Mouse (Mus musculus) liver, embryonic 13.5 days (tissue): ENCODE data around the gene Srm. TPM values are rescaled to one million over a fixed set of nuclear protein-coding genes. Genes with fewer than 3 reads are reported as not detected.
A peak's percentile ranks its signal among the peaks of the same experiment; 100 is the strongest.

ENCODE experiments used
- ATAC-seq: fragments of 200-750 bp; cut with Nextera tagmentation; 2 replicates; pipeline ENCODE4 v1.8.0; 2017; ENCODE audit warnings: low read depth, mild to moderate bottlenecking, moderate number of reproducible peaks, moderate library complexity
- DNase-seq: peaks from one replicate; pipeline ENCODE4 v3.0.0; 2022
- H3K27ac ChIP-seq: fragments of 300-500 bp; sonication (generic); 2 replicates; pipeline ENCODE4 v1.5.1; 2015; ENCODE audit warnings: moderate library complexity, mild to moderate bottlenecking, inconsistent platforms
- H3K27me3 ChIP-seq: fragments of 300-500 bp; sonication (generic); 2 replicates; pipeline ENCODE4 v1.6.1; 2015; ENCODE audit warnings: mild to moderate bottlenecking, inconsistent platforms
- H3K36me3 ChIP-seq: fragments of 300-500 bp; sonication (generic); 2 replicates; pipeline ENCODE4 v1.6.1; 2015; ENCODE audit warnings: mild to moderate bottlenecking, inconsistent platforms
- H3K4me1 ChIP-seq: fragments of 300-500 bp; sonication (generic); replicated peaks from 2 replicates; pipeline ENCODE4 v1.6.1; 2015; ENCODE audit warnings: inconsistent platforms
- H3K4me2 ChIP-seq: fragments of 300-500 bp; sonication (generic); 2 replicates; pipeline ENCODE4 v1.6.1; 2015; ENCODE audit warnings: inconsistent platforms, mild to moderate bottlenecking, moderate library complexity
- H3K4me3 ChIP-seq: fragments of 300-500 bp; sonication (generic); replicated peaks from 2 replicates; pipeline ENCODE4 v1.5.1; 2015; ENCODE audit warnings: mild to moderate bottlenecking, inconsistent platforms
- H3K9ac ChIP-seq: fragments of 300-500 bp; sonication (generic); 2 replicates; pipeline ENCODE4 v1.6.1; 2015; ENCODE audit warnings: mild to moderate bottlenecking, inconsistent platforms
- H3K9me3 ChIP-seq: fragments of 300-500 bp; sonication (generic); replicated peaks from 2 replicates; pipeline ENCODE4 v1.6.1; 2016; ENCODE audit warnings: inconsistent platforms
- WGBS: fragments of 180-500 bp; shearing (Covaris S2); methylation state at CpG from one replicate; pipeline ENCODE4 v1.1.7; 2015; ENCODE audit not compliant: insufficient replicate concordance; 5-methylcytosine and 5-hydroxymethylcytosine counted together
- polyA plus RNA-seq: library from polyadenylated mRNA; unstranded; fragments of >200 nt; fragmentation: Nextera tagmentation; extraction: Ambion mirVana; gene quantifications from 2 replicates; pipeline ENCODE4 v1.2.1, GENCODE M21; 2015

Gene Srm
- polyA plus RNA-seq, 1 experiment from 2014 or later = 259 TPM

DNA sequence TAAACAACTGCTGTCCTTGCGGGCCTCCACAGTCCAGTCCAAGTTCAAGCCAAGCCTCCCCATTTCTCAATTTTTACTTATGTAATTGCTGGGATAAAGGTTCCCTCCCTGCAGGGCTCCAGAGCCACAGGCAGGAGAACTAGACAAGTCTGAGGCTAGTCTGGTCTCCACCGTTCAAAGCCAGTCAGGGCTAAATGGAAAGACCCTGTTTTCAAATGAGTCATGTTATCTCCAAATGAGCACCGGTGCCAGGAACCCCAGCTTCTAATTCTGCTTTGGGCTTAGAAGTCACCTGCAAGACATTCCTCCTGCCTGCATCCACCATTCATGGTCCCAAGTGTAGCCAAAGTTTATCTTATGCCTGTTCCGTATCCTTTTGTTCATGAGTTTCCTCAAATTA lies 10.6 kb downstream of the Srm start:
- DNase-seq = no peak
- 41% methylated on average over 4 of the region's 4 CpGs for WGBS
- H3K36me3 ChIP-seq = peaks cover 27% of the 10 kb centered on the region
- H3K4me3 ChIP-seq = no peak overlapping the region
- ATAC-seq = no peak
- no peaks in the 10 kb centered on the region for H3K27me3 ChIP-seq
- no peak overlapping the region for H3K4me2 ChIP-seq
- peaks cover 6% of the 10 kb centered on the region for H3K9me3 ChIP-seq
- H3K9ac ChIP-seq = no peak overlapping the region
- peaks cover 32% of the 10 kb centered on the region for H3K4me1 ChIP-seq
- no peak overlapping the region; the same call in 1 of the 2 replicates for H3K27ac ChIP-seq

- peaks cover 4% of the 10 kb centered on the region for H3K9me3 ChIP-seq
- 0 out of 2 replicates have a peak within 1 kb of the TSS, but pooled peaks have one; percentile 17 for H3K9ac ChIP-seq
- WGBS = 66% methylated on average over 14 of the region's 14 CpGs
- ATAC-seq (peak; percentile 22; the same call in 1 of the 2 replicates), DNase-seq (no peak)
- H3K4me3 ChIP-seq = peak within 1 kb of the TSS; percentile 19
- peaks cover 32% of the 10 kb centered on the region for H3K4me1 ChIP-seq
- no peaks in the 10 kb centered on the region for H3K27me3 ChIP-seq
- no peak within 1 kb of the TSS; the same call in 1 of the 2 replicates for H3K27ac ChIP-seq
- peak within 1 kb of the TSS; percentile 37 for H3K4me2 ChIP-seq
- H3K36me3 ChIP-seq = peaks cover 21% of the 10 kb centered on the region
These were observed 11.2 kb downstream of the Srm start, which contains the start of gene Masp2 for GRCm38 (mm10) chr4:148602357-148603120. Gene Masp2, plus strand, starts transcription at chr4:148602554.

- no peak for ATAC-seq
- Histone ChIP-seq H3K9ac (no peak overlapping the region), H3K4me2 (peak overlapping the region; percentile 37), H3K4me3 (no peak overlapping the region), H3K4me1 (peaks cover 32% of the 10 kb centered on the region), H3K27me3 (no peaks in the 10 kb centered on the region), H3K27ac (no peak overlapping the region), H3K9me3 (no peaks in the 10 kb centered on the region; the same call in 1 of the 2 replicates), H3K36me3 (peaks cover 10% of the 10 kb centered on the region)
- WGBS = 68% methylated on average over 10 of the region's 10 CpGs
- no peak for DNase-seq
These were observed 12.3 kb downstream of the Srm start for GRCm38 (mm10) chr4:148603376-148604139.

GRCm38 (mm10) chr4:148604141-148604540 lies 12.8 kb downstream of the Srm start:
- H3K9ac ChIP-seq = no peak overlapping the region
- no peak overlapping the region for H3K4me3 ChIP-seq
- peak overlapping the region; percentile 37; the same call in 1 of the 2 replicates for H3K4me2 ChIP-seq
- WGBS = 70% methylated on average over 7 of the region's 7 CpGs
- no peak for DNase-seq
- no peak overlapping the region for H3K27ac ChIP-seq
- H3K36me3 ChIP-seq = peaks cover 5% of the 10 kb centered on the region
- peaks cover 32% of the 10 kb centered on the region for H3K4me1 ChIP-seq
- H3K27me3 ChIP-seq = no peaks in the 10 kb centered on the region
- H3K9me3 ChIP-seq = no peaks in the 10 kb centered on the region; the same call in 1 of the 2 replicates
- no peak for ATAC-seq

GRCm38 (mm10) chr4:148604541-148605165 lies 13.3 kb downstream of the Srm start:
- no peaks in the 10 kb centered on the region for H3K27me3 ChIP-seq
- peaks cover under 1% of the 10 kb centered on the region; the same call in 1 of the 2 replicates for H3K36me3 ChIP-seq
- H3K4me3 ChIP-seq = no peak overlapping the region
- WGBS = 71% methylated on average over 3 of the region's 3 CpGs
- peaks cover 32% of the 10 kb centered on the region for H3K4me1 ChIP-seq
- ATAC-seq (peak; percentile 51; the same call in 1 of the 2 replicates), DNase-seq (peak; percentile 60)
- H3K9me3 ChIP-seq = no peaks in the 10 kb centered on the region
- H3K4me2 ChIP-seq = no peak overlapping the region
- H3K27ac ChIP-seq = no peak overlapping the region
- no peak overlapping the region for H3K9ac ChIP-seq

GRCm38 (mm10) chr4:148607758-148608157 lies 16.5 kb downstream of the Srm start:
- ATAC-seq (0 out of 2 replicates have a peak, but pooled peaks have one; percentile 29), DNase-seq (peak; percentile 59)
- Histone ChIP-seq H3K9ac (no peak overlapping the region), H3K27me3 (no peaks in the 10 kb centered on the region), H3K27ac (no peak overlapping the region), H3K9me3 (no peaks in the 10 kb centered on the region), H3K4me1 (peaks cover 11% of the 10 kb centered on the region), H3K36me3 (peaks cover 13% of the 10 kb centered on the region), H3K4me2 (no peak overlapping the region), H3K4me3 (no peak overlapping the region)
- 16% methylated on average over 5 of the region's 5 CpGs for WGBS

GRCm38 (mm10) chr4:148609805-148610204 lies 18.5 kb downstream of the Srm start:
- ATAC-seq (no peak), DNase-seq (no peak)
- 74% methylated on average over 5 of the region's 5 CpGs for WGBS
- no peak overlapping the region for H3K4me3 ChIP-seq
- H3K9me3 ChIP-seq = no peaks in the 10 kb centered on the region
- H3K4me1 ChIP-seq = 0 out of 2 replicates have a peak, but pooled peaks cover 7% of the 10 kb centered on the region
- H3K27ac ChIP-seq = no peak overlapping the region
- H3K27me3 ChIP-seq = no peaks in the 10 kb centered on the region
- H3K36me3 ChIP-seq = peaks cover 31% of the 10 kb centered on the region
- no peak overlapping the region for H3K4me2 ChIP-seq
- no peak overlapping the region for H3K9ac ChIP-seq

DNA sequence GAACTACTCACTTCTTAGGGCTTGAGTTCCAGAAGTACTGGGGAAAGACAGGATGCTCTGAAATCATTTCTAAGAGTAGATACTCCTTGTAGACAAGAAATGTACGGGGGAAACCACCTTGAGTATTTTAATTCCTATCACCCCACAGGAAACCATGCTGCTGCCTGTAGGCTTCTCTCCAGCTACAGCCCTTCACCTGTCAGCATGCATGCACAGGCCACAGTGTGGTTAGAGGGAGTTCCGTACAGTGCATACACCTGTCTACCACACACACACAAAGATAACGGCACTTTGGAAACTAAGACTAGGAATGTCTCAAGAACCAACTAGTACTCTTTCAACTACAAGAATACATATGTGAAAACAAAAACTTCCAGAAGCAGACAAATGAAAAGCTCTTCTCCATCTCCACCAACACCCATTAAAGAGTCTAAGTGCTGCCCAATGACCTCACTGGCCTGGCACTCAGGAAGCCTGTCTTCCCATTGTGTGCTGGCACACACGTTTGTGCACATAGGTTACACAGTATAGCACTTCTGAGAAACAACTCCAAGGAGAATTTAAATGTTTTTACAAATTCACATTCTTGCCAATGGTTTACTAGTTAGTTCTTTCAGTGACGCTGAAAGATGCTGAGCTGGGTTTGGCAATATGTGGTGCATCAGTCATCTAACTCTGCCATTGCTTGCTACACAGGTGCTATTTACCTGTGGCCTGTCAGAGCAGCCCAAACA lies 19.5 kb downstream of the Srm start:
- 64% methylated on average over 5 of the region's 5 CpGs for WGBS
- Histone ChIP-seq H3K4me2 (no peak overlapping the region), H3K9ac (no peak overlapping the region), H3K9me3 (no peaks in the 10 kb centered on the region), H3K27me3 (no peaks in the 10 kb centered on the region), H3K4me3 (no peak overlapping the region), H3K4me1 (0 out of 2 replicates have a peak, but pooled peaks cover 7% of the 10 kb centered on the region), H3K27ac (no peak overlapping the region), H3K36me3 (peaks cover 41% of the 10 kb centered on the region)
- DNase-seq (no peak), ATAC-seq (no peak)

DNA sequence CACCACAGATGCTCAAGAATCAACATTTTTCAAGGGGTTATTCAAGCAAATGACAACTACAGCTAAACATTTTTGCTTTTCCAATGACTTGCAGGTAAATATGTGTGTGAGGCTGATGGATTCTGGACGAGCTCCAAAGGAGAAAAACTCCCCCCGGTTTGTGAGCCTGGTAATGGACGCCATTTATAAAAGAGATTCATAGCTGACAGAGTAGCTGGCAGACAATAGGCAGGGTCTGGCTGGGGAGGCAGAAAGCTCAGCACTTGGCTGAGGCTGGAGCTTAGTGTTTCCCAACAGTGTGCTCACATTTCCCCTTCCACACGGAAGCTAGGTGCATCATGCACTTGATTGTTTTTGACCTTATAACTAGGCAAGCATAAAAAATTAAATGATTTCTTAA lies 21.3 kb downstream of the Srm start:
- H3K36me3 ChIP-seq = peaks cover 59% of the 10 kb centered on the region
- DNase-seq = no peak

DNA sequence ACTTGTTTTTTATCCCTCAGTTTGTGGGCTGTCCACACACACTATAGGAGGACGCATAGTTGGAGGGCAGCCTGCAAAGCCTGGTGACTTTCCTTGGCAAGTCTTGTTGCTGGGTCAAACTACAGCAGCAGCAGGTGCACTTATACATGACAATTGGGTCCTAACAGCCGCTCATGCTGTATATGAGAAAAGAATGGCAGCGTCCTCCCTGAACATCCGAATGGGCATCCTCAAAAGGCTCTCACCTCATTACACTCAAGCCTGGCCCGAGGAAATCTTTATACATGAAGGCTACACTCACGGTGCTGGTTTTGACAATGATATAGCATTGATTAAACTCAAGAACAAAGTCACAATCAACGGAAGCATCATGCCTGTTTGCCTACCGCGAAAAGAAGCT lies 22.4 kb downstream of the Srm start:
- WGBS = 85% methylated on average over 9 of the region's 9 CpGs
- Histone ChIP-seq H3K9me3 (no peaks in the 10 kb centered on the region), H3K27ac (no peak overlapping the region), H3K9ac (no peak overlapping the region), H3K4me1 (0 out of 2 replicates have a peak, but pooled peaks cover 7% of the 10 kb centered on the region), H3K4me2 (no peak overlapping the region), H3K27me3 (no peaks in the 10 kb centered on the region), H3K36me3 (peaks cover 67% of the 10 kb centered on the region), H3K4me3 (no peak overlapping the region)
- DNase-seq (no peak), ATAC-seq (no peak)

More for the DNA sequence above, 21.3 kb downstream of the Srm start:
- Histone ChIP-seq H3K27me3 (no peaks in the 10 kb centered on the region), H3K4me3 (no peak overlapping the region), H3K9ac (no peak overlapping the region), H3K4me2 (no peak overlapping the region), H3K9me3 (no peaks in the 10 kb centered on the region), H3K4me1 (0 out of 2 replicates have a peak, but pooled peaks cover 7% of the 10 kb centered on the region), H3K27ac (no peak overlapping the region)
- WGBS = 74% methylated on average over 4 of the region's 4 CpGs
- no peak for ATAC-seq
